Mouse (Mus musculus) CD4-positive helper T cell, adult 2 months (primary cell): ENCODE results near the gene Nudt15.
"Not testable (repeated sequence)": the region's sequence is repeated elsewhere in the genome, so short reads cannot be mapped to it uniquely, and the experiment has no call there.

Experiments used
- DNase-seq: peaks from one replicate; pipeline ENCODE4 v3.0.0-alpha.2; 2012; ENCODE audit warnings: low read depth, missing footprints, low spot score

Nudt15 gene

DNA sequence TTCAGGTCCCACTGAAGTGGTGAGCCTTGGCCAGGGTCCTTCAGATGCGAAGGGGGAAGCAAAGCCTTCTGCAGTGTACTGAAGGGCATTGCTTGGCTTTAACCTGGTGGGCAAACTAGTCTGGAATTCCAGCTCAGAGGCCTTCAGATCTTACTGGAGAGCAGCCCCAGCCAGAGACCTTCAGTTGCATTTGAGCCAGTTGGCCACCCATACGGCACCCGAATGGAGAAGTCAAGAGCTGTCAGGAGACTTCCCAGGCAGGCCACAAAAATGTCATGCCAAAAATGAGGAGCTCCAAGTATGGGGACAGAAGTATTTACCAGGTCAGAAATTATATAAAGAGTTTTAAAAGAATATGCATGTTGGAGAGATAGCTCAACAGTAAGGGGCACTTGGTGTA lies at the start of gene Nudt15:
TSS of gene Nudt15 (minus strand) at position 192 of the 400 bp plus-strand sequence.
- no peak for DNase-seq

DNA sequence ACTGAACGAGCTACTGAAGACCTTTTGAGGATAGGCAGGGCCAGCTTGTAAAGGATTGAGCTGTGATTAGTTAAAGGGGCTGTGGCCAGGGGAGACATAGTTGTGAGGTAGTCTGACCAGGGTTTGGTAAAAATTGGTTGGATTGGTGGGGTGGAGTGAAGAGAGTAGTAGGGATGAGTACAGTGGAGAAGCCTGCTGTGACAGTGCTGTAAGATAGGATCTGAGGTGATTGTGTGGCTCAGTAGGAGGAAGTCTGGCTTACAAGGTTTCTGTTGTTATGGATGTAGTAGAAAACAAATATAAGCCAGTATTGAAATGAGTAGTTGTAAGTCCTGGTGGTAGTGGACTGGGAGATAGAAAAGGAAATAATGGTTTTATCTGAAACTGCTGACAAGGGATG lies 44.1 kb upstream of the Nudt15 start:
- no peak for DNase-seq

DNA sequence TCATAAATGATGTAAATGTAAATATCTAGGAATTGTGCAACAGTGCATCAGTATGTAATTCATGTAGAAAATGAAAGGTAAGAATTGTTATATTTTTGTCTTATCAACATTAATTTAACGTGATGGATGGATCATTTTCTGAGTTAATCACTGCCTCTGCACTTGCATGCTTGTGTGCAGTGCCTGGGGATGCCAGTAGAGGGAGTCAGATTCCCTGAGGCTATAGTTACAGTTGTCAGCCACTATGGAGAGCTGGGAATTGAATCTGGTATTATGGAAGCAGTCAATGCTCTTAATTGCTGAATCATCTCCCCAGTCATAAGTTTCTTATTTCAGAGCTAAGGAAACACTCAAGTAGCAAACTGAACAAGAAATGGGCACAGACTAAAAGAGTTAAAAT lies 40.0 kb upstream of the Nudt15 start:
- no peak for DNase-seq

DNA sequence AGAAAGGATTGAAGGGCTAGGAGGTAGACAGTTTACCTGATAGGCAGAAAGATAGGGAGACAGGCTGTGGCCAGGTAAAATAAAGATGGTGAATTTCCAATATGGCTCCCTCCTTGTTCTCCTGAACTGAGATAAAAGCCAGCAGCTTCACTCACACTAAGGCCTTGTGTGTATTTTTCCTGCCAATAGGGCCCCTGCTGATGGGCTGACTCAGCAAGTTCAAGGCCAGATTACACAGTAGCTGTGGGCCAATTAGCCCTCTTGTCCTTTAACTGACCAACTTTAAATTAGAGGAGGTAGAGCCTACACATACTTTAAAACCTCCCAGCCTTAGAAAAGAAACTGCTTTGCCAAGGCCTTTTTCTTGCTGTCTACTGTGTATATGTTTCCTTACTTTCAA lies 28.3 kb upstream of the Nudt15 start:
- DNase-seq = no peak

DNA sequence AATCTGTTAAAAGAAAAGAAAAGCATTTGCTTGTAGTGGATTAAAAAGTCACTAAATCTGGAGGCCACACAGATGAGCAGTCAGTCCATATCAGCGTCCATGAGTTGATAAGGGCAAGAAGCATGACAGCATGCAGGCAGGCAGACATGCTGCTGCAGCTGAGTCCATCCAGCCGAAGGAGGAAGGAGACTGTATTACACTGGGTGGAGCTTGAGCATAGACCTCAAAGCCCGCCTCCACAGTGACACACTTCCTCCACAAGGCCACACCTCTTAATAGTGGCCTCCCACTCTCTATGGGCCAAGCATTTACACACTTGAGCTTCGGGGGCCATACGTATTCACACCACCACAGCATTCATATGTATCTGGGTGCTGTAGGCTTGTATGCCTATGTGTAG lies 26.0 kb upstream of the Nudt15 start:
- DNase-seq = no peak

DNA sequence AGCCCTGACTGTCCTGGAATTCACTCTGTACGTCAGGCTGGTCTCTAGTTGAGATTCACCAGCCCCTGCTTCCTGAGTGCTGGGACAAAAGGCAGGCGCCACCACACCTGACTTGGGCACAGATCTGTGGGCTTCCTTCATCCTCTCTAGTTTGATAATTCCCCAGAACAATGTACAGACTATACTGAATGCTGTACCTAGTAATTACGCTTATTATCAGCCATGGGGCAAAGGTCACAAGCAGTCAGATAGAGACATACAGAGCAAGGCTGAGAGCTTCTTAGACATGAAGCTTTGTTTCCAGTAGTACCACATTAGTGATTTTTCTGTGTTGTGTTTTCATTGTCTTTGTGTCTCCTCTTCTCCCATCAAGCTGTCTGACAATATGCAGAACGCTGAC lies 23.1 kb upstream of the Nudt15 start:
- no peak for DNase-seq

DNA sequence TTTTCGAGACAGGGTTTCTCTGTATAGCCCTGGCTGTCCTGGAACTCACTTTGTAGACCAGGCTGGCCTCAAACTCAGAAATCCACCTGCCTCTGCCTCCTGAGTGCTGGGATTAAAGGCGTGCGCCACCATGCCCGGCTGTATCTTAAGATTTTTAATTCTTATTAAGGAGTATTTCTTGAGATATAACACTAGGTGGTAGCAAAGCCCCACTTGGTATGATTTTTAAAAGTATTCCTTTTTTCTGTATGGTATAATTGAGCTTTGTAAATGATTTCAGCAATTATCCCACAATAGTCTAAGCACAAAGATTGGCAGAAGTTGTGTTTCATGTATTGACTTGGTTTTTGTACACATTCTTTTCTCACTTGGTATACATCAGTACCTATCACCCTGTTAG lies 21.8 kb upstream of the Nudt15 start:
- DNase-seq = not testable (repeated sequence)

DNA sequence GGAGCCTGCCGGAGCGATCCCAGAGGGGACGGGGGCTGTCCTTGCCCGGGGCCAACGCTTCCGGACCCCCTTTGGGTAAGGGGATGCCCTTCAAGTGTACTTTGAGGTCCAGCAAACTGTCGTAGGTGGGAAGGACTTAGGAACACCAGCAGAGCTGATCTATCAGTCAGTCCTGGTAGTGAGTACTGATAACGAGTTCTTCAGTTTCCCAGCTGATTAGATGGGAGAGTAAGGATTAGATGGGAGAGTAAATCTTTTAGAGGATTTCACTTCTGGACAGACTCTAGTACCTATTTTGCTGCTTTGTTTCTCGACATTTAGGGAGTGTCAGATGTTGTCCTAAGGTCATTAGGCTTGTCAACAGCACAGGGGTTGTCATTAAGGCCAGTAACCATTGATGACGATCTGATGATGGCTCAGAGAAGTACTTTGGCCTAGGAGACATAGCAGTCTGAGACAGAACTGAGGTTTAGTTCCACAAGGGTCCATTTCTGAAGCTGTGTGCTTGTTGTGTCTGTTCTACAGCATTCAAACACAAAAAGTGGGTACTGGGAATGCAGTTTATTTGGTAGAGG lies 5.2 kb upstream of the Nudt15 start:
- DNase-seq = no peak

DNA sequence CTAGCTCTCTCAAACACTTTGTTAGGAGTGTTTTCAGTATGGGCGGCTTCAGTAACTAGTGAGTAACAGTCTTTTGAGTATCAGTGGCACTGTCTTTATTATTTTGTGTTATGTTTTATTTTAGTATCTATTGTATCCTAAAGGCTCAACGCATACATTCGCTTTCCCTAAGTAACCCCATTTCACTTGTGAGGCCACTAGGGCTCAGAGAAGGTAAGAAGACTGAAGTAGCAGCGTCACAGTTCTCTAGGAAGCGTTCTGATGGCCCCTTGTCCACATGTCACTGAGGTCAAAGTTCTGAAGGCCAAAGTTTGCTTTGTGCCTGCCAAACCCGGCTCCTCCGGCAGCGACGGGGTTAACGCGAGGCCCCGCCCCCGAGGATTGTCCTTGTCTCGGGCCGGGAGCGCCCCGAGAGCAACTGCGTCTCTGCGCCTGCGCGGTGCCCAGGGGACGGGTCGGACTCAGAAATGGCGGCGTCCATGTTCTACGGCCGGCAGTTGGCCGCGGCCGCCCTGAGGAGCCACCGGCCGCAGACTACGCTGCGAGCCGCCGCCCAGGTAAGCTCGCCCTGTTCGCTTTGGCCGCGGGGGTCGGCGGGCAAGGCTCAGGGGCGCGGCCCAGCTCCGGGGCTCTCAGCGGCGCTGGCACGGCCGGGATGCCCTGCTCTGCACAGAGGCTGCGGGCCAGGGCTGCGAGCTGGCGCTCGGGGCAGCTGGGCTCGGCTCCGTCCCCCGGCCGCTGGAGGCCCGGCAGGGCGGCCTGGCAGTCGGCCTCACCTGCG lies 4.5 kb upstream of the Nudt15 start:
- DNase-seq = peak; percentile 90

DNA sequence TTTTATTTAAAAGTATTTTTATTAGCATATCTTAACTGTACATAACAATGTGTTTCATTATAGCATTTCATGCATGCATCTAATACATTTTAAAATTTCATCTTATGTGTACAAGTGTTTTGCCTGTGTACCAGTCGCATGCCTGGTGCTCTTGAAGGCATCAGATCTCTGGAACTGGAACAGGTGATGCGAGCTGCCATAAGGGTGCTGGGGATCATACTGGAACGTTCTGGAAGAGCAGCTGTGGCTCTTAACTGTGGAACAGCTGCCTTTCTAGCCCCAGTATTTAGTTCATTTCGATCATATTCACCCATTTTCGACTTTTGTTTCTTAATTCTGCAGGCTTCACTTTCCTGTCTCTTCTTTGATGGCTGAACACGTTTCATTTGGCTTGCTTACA lies 3.1 kb upstream of the Nudt15 start:
- DNase-seq = no peak

DNA sequence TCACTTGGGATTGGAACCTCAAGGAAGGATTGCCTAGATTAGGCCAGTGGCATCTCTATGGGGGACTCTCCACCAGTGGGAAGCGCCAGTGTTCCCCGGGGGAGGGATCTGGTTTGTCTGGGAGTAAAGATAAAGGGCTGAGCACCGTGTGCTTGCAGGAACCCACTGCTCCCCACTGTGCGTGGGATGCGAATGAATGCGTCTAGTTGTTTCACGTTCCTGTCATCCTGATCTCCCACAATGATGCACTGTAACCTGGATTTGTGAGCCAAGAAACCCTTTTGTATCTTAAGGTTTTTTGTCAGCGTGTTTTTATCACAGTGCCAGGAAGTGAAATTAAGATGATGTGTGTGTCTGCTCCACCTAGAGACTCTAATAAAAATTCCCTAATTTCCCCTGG lies 2.7 kb upstream of the Nudt15 start:
- DNase-seq = no peak

DNA sequence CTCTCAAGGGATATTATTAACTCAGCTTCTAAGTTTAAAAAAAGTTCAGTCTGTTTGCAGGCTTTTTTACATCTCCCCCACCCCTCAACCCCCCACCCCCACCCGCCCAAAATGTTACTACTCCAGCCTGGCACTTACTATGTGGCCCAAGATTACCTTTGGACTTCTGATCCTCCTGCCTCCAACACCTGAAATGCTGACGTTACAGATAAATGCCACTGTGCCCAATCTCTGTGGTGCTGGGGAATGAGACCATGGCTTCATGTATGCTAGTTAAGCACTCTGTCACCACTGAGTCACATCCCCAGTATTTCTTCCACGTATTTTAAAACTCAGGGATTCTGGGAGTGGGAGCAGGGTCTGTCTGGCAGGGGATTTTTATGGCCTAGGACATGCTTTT lies 2.2 kb upstream of the Nudt15 start:
- DNase-seq = no peak

DNA sequence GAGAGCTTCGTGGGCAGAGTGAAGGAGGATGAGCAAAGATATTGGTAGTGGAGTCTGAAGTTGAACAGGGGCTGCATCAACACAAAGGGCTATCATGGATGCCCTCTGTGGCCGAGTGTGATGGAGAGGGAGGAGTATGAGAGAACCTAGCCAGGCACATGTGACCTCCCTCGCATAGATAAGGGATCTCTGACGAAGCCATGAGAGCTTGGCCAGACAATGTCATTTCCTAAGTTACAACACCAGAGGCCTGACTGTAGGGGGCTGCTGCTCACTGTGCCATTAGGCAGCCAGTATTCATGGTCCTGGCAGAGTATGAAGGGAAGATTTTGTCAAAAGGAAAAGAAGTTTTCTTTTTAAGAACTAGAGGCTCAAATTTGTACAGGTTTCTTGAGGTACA lies 1.0 kb downstream of the Nudt15 start:
- no peak for DNase-seq

DNA sequence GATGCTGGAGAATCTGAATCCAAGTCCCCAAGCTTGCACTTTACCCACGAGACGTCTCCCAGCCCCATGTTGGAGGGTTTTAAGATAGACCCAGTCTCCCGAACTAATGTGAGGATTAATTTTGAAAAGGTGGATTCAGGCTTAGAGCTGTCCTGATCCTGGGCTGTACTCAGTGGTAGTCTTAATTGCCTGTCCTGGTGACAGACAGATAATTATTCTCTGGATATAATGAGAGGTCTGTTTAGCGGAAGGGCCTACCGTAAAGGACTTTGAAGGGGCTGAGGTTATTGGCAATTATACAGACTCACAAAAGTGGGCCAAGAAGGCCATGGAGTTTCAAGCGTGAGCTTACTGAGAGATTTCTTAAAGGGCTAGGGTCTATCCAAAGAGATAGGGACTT lies 4.3 kb downstream of the Nudt15 start:
- DNase-seq = no peak

DNA sequence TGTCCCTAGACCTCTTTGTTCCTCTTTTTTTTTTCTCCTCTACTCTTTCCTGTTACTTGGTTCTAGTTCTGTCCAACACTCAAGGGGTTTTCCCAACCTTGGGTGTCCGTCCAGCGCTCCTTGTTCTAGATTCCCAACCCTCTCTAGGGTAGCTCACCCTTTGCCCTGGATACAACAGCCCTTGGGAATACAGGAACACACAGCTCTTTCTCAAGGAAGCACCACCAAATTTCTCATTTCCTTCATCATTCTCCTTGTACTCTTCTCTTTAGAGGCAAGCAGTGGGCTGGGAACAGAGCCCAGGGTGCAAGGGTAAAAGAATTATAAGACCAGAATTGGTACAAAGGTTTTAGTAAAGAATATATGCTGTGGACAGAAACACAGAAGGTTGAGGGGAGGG lies 12.4 kb downstream of the Nudt15 start:
- no peak for DNase-seq

DNA sequence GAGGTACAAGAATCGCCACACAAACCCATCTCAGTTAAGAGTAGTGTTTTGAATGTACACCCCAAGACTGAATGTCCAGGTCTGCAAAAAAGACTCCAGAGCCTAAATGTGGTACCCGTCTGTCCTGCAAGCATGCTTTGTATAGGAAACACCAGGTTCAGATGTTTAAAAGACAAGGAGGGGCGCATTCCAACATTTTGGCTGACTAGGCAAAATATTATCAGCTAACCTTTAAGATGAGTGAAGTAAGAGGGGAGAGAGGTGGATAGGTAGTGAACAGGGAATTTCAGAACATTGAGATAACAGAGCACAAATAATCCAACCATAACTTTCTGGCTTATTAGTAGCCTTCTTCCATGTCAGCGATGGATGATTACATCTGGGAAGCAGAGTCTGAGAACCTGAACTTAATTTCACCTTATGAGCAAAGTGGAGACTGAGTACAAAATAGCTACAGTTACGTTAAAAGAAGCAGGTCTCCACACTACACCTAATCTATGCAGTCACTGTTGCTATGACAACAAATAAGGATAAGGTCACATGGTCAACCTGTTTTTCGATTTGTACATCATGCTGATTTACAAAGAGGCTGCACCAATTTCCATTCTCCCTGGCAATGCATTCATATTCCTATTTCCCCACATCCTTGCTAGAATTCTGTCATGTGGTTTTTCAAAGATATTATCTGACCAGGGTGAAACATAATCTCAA lies 14.1 kb downstream of the Nudt15 start:
- DNase-seq = no peak

DNA sequence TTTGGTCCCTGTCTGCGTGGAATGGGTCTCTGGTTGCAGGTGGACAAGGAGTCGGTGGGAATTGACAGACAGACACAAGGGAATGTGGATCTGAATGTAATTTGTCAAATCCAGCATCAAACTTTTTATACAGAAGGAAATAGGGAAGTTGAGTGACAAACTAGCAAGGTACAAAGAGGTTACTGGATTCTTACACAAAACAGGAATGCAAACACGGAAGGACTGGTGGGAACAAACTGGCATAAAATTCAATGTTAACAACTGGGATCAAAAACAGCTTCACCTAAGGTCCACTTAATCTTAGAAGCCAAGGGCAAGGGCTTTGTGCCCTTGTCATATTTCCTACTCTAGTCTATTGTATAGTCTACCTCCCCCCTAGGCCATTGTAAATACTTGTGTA lies 19.4 kb downstream of the Nudt15 start:
- DNase-seq = not testable (repeated sequence)

DNA sequence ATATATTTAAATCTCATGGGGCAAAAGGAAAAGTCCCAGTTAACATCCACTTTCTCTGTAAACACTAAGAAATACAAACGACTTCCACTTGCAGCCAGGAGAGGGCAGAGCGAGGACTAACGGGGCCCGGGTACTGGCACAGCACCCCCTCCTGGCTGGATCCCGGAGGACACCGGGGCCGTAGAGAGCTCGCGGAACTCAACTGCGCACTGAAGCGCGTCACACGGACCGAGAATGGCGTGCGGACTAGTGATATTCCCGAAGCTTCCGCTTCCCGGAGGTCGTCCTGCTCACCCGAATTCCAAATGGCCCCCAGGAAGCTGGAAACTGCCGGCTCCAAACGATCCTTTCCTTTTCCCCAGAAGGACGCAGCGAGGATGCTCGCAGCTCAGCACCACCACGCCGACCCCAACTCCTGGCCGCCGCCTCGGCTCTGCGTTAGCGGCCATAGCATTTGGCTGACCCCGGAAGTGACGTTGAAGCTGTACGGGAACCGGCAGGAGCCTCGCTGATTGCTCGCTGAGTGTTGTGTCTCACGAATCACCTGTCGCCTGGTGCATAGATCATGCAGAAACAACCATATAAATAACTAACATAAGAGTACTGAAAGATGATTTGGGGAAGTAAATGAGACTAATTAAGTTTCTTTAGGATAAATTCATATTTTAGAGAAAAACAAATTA lies 23.1 kb downstream of the Nudt15 start, which contains the start of gene Sucla2:
TSS of gene Sucla2 (plus strand) at position 554 of the 683 bp plus-strand sequence.
- peak; percentile 96 for DNase-seq

DNA sequence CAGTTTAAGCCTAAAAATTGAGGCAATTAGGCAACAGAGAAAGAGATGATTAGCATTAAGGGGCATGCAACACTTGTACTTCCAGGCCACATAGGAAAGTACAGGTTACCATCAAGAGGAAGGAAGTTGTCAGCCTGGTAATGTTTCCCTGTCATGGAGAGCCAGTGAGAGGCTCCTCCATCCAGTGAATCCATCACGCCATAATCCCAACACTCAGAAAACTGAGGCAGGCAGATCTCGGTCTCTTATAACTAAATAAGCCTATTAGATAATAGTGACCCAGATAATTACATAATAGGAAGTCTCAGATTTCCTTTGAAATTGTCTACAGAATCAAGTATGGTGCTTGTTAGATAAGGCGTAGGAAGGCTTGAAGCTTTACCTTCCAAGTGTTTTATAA lies 23.9 kb downstream of the Nudt15 start:
- no peak for DNase-seq

DNA sequence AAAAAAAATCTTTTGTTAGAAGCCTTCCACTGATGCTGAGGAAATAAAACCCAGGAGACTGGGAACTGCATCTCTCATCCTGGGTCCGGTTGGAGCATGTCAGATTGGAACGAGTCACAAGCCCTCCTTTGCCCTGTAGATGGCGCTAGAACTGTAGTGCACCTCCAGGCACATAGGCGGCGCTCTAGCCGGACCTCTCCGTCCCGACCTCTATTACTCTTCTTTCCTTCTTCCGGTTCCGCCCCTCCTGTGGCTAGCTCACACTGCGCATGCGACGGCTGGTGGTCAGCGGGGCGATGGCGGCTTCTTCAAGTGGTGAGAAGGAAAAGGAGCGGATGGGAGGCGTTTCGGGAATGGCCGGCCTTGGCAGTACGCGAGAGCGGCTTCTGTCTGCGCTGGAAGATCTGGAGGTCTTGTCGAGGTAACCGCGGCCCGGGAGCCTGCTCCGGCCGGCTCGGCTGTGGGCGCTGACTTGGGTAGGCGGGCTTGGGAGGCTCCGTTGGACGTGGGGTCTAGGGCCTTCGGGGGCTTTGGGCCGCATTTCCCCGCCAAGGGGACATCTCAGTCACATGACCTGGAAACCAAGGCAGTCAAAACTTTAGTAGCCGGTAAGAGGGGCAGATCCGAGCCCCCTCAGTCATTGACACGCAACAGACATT lies 38.1 kb downstream of the Nudt15 start, which contains the start of gene Med4:
TSS of gene Med4 (plus strand) at position 261 of the 659 bp plus-strand sequence.
- peak; percentile 93 for DNase-seq

DNA sequence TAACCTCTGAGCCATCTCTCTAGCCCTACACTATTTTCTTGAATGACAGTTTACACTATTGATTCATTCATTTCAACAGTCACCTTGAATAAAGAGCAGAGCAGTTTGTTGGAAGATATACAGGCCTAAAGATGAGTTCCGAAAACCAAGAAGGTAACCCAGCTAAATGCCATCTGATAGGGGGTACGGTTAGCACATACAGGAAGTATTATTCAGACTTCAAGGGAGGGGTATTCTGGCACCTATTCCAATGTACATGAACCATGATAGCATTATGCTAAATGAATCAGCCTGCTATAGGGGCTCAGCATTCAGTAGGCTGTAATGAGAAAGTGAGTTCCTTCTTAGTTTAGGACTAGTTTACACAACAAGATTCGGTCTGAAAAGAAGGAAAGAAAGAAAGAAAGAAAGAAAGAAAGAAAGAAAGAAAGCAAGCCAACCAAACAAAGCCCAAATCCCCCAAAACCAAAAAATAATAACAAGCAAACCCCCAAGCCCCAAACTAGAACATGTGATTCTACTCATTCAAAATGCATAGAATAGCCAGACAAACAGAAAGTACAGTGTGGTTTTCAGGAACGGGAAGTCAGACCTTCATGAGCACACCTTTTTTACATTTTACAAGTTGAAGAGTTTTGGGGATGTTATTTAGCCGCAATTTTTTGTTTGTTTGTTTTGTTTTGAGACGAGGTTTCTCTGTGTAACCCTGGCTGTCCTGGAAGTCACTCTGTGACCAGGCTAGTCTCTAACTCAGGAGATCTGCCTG lies 39.2 kb downstream of the Nudt15 start:
- DNase-seq = peak; percentile 7
